Mouse (Mus musculus) C2C12 (cell line): ENCODE measurements around the gene 1700069L16Rik.

ENCODE experiments used
- CEBPB ChIP-seq: IDR thresholded peaks from one replicate; pipeline ENCODE4 v1.6.1; 2011; ENCODE audit warnings: low read depth, mild to moderate bottlenecking, control low read depth, moderate library complexity
- CTCF ChIP-seq: IDR thresholded peaks from one replicate; pipeline ENCODE4 v1.5.1; 2011; ENCODE audit not compliant: control insufficient read depth, insufficient read depth, insufficient read length
- MAX ChIP-seq: IDR thresholded peaks from one replicate; pipeline ENCODE4 v1.6.1; 2011; ENCODE audit warnings: mild to moderate bottlenecking, control low read depth
- USF1 ChIP-seq: IDR thresholded peaks from one replicate; pipeline ENCODE4 v1.6.1; 2011; ENCODE audit warnings: low read depth, mild to moderate bottlenecking, control low read depth, moderate library complexity

GRCm38 (mm10) chr5:113647141-113647540 is 77.4 kb downstream of the 1700069L16Rik start:
- TF ChIP-seq USF1, result no peak
- no peak for TF ChIP-seq CTCF
- no peak for TF ChIP-seq MAX
- no peak for TF ChIP-seq CEBPB
